Mouse (Mus musculus): ENCODE measurements around the gene Ptprg. TPM values are rescaled to one million over a fixed set of nuclear protein-coding genes. Genes with fewer than 3 reads are reported as not detected.

Ptprg gene
- polyA plus RNA-seq, 1 experiment, result 11.0 TPM

DNA sequence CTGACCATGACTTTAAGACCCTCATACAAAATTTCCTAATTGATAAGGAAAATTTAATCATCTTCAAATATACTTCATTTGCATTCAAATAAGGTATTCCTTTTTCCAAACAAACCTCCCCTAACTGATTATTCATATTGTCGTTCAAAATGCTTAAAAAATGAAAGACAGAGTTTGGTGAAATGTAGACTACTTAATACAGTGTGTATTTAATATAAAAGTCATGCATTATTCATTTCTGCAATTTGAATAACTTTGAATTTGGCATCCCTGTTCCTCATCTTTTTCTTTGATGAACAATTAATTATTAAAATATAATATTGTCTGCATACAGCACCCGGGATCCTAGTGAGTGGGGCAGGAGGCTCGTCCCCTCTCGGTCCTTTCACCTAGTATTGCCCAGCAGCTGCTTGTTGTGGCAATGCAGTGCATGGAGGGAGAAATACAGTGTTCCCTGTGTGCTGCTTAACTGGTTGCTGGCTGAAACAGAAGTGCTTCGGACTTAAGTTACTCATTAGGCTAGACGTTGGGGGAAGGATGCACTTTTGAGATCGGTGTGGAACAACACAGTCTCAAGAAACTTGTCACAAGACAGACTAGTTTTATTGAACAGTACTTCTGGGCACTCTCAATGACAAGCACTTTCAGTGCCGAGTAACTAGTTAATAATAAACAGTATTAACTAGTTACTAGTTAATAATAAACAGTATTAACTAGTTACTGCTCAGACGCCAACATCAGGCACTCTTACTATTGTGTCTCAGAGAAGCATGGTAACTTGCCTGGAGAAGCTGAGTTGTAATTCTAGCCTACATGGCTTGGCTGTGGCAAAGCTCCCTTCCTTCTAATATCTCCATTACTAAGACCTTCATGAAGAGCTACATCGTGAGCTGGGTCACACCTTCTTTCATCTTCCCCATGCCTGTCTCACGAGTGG lies 549.3 kb downstream of the Ptprg start:
- DNase-seq (ENCODE audit: low read depth, low spot score), result no peak
- 69% methylated on average over 11 of the region's 11 CpGs for WGBS

DNA sequence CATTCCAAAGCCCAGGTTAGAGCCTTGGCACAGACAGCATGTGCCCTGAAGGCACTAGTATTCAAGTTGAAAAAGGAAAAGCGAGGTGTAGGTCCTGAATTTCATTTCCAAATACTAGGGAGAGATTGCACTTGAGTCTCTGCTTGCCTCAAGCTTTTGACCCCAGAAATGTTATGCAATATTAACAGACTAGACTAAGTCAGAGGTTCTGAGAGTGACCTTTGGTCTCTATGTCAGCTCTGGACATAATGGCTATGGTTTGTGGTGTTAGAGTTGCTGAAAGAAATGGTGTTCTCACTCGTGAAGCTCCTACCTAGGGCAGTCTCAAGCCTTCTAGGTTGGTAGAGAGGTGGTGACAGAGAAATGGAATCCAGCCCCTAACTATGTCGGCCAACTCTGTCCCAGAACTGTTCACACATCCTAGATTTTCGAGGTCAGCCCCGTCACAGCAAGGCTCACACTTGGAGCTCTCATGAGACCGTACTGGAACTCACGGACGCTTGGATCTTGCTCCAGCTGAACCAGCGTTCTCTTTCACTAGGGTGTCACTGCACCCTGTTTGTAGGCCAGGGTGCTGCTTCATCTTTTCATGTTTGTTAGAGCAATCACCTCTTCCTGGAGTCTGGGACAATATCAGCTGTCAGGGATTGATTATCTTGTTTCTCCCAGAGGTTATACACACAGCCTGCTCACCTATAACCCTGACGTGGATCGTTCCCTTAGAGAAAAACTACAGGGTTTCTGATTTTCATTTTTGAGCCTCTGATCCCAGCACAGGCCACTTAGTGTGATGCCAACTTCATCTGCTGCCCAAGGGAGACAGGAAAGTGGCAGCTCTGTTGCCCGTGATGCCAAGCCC lies 551.2 kb downstream of the Ptprg start:
- WGBS, result 70% methylated on average over 12 of the region's 12 CpGs
- DNase-seq (ENCODE audit: low read depth, low spot score), result no peak

DNA sequence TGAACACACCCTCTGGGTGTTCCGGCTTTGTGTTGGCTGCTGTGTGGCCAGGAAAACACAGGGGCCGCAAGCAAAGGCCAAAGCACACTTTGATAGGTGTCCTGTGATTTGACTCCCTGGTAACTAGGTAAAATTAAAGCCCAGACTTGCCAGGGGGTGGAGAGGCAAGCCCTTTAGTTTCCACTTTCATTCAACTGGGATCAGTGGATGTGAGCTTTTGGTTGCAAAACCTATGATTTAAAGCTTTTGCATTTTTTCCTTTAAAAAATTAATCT lies 551.8 kb downstream of the Ptprg start:
- WGBS, result 34% methylated on average over 2 of the region's 2 CpGs
- DNase-seq (ENCODE audit: low read depth, low spot score), result no peak

DNA sequence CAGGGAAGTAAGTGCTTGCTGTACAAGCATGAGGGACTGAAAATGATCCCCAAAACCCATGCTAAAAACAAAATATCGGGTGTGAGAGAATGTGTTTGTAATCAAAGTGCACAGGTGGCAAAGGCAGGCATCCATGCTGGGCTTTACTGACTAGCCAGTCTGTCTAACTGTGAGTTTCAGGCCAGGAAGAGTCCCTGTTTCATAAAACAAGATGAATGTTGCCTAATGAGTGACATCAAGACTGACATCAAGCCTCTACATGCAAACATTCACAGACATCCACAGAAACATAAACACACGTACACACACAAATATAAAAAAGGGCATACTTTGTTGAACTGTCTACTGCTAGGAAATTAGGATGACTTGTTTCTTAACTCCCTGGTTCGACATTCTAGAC lies 552.3 kb downstream of the Ptprg start:
- DNase-seq (ENCODE audit: low read depth, low spot score), result no peak
- WGBS, result 79% methylated on average over 3 of the region's 3 CpGs

DNA sequence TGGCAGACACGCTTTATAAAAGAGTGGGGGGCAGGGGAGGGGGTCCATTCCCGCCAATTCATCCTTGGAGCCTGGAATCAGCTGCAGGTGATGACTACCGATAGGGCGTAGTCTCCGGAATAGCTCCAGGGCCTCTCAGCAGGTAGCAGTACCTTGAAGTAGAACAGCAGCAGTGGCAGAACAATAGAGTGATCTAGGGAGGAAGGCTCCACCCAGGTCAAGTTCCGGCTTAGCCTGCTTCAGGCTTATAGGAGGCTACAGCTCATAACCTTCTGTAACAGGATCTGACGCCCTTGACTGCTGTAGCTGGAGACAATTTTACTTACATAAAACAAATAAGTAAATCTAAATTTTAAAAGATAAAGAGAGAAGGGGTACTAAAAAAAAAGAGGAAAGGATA lies 554.1 kb downstream of the Ptprg start:
- DNase-seq (ENCODE audit: low read depth, low spot score), result peak; percentile 52
- 38% methylated on average over 7 of the region's 7 CpGs for WGBS

DNA sequence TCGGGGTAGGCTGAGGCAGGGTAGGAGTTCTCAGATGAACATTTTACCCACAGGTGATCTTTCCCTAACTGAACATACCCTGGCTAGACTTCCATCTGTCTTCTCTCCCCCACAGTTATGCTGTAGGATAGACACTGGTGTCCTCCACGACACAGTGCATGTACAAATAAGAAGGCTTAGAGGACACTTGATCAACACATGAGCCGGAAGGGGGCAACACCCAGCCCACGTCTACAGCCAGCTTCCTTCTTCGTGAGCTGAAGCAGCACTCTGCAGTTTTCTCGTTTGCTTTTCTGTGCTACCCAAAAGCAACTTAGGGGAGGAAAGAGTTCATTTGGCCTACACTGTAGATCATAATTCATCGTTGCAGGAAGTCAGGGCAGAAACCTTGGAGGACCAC lies 554.7 kb downstream of the Ptprg start:
- DNase-seq (ENCODE audit: low read depth, low spot score), result no peak
- WGBS, result 75% methylated on average over 7 of the region's 7 CpGs

DNA sequence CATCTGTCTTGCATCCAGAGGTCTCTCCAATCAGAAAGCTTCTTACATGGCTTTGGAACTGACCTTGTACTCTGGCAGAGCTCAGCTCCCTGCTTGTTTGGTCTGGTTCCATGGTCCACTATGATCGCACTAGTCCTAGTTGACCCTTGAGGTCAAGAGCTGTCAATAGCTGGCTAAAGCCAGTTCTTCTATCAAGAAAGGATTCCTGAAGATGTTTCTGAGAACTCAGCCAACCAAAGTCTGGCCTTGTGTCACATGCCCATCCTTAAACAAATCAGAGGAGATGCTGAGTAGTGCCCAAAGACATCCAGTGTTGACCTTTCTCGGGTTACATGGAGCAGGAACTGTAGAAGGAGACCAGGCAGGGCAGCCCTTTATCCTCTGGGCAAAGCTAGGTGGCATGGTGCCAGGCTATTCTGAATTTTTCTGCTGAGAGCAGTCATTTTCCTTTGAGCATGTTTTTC lies 559.2 kb downstream of the Ptprg start:
- no peak for DNase-seq (ENCODE audit: low read depth, low spot score)

DNA sequence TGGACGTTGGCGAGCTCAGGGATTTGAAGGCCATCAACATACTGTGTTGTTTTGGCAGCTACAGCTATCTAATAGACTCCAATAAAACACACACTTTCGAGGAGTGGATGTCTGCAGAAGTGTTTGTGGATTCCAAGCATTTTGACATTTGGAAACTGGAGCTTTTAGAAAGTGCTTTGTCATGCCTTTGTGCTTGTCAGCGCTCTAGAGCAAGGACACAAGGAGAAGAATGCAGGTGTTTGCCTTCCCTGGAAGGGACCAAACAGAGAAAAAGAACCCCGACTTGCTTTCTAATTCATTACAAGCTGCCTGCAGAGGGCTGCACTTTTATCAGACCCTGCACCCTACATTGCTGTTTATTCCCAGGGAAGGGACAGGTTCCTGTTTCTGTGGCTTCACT lies 560.0 kb downstream of the Ptprg start:
- no peak for DNase-seq (ENCODE audit: low read depth, low spot score)
- WGBS, result 59% methylated on average over 5 of the region's 5 CpGs

More for the DNA sequence above, 559.2 kb downstream of the Ptprg start:
- WGBS, result 57% methylated on average over 2 of the region's 2 CpGs

DNA sequence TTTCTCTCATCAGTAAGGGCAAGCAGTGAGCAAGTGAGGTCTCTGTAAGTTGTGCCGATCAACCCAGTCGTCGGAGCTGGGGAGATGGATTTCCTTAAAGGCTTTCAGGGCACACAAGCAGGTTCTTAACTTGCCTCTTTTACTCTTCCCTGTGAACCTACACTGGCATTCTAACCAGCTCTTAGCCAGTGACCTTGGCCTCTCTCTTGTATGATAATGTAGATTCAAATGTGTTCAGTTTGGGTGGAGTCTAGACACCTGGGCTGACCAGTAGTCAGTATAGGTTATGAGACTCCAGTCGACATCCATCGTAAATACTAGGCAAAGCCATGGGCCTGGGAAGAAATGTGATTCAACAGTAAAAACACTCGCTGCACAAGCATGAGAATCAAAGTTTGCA lies 560.7 kb downstream of the Ptprg start:
- 69% methylated on average over 6 of the region's 6 CpGs for WGBS
- DNase-seq (ENCODE audit: low read depth, low spot score), result no peak

DNA sequence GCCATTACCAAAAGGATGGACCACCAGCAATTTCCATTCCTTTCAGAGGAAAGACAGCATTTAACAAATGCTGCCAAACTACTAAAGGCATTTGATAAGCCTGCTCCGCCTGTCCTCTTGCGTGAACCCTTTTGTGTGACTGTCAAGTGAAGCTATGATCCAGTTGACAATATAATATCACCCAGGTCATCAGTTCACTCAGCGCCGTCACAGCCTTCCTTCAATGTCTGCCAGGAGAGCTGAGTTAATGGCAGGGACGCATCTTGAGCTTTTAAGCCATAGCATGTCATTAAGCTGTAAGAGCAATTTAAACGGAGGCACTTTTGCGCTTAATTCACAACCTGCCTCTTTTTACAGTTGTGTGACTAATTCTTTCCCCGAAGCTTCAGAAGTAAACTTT lies 565.9 kb downstream of the Ptprg start:
- 39% methylated on average over 8 of the region's 8 CpGs for WGBS
- peak; percentile 44 for DNase-seq (ENCODE audit: low read depth, low spot score)

DNA sequence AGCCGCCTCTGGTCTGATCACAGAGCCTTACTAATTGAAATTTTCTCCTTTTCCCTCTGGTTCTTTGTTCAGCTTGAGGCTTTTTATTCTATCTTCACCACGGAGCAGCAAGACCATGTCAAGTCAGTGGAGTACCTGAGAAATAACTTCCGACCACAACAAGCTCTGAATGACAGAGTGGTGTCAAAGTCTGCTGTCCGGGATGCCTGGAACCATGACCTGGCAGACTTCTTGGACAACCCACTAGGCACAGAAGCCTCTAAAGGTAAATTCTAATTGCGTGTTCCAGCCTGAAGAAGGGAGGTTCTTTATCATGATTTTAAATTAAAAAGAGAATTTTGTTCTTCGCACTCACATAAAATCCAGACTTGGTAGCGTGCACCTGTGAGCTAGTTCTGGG lies 568.6 kb downstream of the Ptprg start:
- 93% methylated on average over 7 of the region's 7 CpGs for WGBS
- DNase-seq (ENCODE audit: low read depth, low spot score), result no peak

DNA sequence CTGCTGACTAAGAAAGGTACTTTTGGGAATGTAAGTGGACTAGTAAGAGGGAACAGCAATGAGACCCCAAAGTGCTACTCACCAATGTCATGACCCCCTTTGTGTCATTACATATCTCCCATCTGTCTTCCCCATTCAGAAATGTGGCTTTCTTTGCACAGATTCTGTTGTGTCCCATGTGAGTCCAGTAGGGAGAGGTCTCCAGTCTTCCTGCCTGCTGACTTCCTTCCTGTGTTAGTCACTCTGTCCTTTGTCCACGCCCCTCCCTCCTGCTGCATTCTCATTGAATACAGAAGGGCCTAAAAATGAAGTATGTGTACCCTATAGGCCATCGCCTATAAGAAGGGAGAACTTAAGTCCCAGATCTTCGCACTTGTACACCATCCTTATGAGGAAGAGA lies 571.4 kb downstream of the Ptprg start:
- no peak for DNase-seq (ENCODE audit: low read depth, low spot score)
- 87% methylated on average over 3 of the region's 3 CpGs for WGBS

DNA sequence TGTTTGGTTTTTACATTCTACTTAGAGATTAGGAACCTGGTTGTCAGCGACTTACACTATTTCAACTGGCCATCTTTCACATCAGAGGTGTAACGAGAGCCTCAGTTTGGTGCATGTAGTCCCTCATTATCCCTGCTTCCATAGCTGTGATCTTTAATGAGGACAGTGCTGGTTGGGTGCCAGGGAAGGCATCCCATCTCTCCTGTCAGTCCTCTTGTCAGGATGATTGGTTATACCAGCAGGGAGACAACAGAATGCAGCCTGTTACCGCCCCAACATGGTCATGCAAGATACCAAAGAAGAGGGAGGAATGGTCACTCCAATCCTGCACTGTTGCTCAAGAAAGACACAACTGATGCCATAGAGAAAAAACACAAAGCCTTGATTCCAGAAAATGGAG lies 574.6 kb downstream of the Ptprg start:
- 94% methylated on average over 3 of the region's 3 CpGs for WGBS

DNA sequence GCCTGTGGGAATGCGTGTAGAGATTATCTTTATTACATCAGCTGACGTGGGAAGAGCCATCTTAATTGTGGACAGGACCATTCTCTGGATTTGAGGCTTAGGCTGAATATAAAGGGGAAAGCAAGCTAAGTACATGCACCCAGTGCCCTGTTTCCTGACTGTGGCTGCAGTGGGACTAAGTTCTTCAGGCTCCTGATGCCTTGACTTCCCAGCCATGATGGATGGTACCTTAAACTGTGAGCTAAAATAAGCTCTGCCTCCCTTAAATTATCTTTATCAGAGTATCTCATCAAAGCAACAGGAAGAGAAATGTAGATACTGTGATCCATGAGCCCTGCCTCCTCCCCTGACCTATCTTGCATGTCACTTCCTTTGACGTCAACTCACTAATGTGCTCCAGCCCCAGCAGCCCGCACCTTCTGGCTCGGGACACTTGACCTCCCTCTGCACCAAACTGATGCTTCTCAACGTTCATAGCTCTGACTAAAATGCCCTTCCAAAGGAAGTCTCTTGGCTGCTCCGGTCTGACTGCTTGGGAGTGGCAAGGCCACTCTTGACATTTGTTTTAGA lies 578.8 kb downstream of the Ptprg start:
- 76% methylated on average over 7 of the region's 7 CpGs for WGBS
- no peak for DNase-seq (ENCODE audit: low read depth, low spot score)

More for the DNA sequence above, 574.6 kb downstream of the Ptprg start:
- DNase-seq (ENCODE audit: low read depth, low spot score), result no peak

DNA sequence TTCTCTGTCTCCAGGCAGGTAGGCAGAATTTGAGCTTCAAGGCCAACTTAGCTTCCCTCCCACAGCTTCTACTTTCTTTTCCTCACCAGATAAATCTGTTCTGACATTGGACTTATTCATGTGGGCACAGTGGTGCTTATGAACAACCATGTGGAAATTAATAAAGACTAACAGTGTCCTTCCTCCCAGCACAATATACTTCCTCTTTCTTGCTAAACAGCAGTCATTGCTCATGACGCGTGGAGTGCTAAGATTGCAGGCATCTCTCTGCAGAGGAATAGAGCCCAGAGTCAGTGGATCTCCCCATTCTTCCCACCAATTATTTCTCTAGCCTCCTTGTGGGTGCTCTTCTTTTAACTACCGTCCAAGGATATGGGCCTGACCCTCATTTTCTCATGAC lies 579.8 kb downstream of the Ptprg start:
- WGBS, result 86% methylated on average over 3 of the region's 3 CpGs
- no peak for DNase-seq (ENCODE audit: low read depth, low spot score)

DNA sequence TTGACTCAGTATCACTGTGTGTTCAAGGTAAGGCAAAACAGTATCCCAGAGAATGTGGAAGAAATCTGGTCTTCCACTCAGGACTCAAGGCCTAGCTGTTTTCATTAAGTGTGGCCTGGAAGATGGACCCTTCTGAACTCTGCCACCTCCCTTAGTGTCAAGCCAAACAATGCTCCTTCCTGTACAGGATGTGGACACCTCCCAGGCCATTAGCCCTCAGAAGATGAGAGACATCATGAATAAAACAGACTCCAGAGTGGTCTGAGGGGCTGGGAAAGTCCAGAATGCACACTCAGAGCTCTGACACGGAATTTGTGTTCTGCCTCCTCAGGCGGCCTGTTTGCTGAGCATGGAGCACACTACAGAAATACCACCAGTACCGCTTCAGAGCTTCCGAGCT lies 581.2 kb downstream of the Ptprg start:
- no peak for DNase-seq (ENCODE audit: low read depth, low spot score)
- 83% methylated on average over 4 of the region's 4 CpGs for WGBS

DNA sequence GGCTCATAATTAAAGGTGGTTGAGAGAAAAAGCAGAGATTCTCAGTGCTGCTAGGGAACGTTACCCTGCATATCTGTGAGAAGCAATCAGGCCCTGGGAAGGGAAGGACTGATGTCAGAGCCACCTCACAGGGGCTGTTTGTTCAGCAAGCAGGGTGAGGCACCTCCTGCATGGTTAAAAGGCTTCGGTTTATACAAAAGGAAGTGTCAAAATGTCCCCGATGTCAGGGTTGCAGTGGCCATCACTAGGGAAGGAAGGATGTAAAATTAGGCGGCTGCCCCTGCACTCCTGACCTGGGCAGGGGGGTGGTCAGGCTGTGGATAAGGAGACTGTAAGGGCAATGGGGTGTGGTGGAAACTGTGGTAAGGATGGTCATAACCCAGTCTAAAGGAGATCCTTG lies 583.2 kb downstream of the Ptprg start:
- 40% methylated on average over 4 of the region's 4 CpGs for WGBS
- no peak for DNase-seq (ENCODE audit: low read depth, low spot score)

DNA sequence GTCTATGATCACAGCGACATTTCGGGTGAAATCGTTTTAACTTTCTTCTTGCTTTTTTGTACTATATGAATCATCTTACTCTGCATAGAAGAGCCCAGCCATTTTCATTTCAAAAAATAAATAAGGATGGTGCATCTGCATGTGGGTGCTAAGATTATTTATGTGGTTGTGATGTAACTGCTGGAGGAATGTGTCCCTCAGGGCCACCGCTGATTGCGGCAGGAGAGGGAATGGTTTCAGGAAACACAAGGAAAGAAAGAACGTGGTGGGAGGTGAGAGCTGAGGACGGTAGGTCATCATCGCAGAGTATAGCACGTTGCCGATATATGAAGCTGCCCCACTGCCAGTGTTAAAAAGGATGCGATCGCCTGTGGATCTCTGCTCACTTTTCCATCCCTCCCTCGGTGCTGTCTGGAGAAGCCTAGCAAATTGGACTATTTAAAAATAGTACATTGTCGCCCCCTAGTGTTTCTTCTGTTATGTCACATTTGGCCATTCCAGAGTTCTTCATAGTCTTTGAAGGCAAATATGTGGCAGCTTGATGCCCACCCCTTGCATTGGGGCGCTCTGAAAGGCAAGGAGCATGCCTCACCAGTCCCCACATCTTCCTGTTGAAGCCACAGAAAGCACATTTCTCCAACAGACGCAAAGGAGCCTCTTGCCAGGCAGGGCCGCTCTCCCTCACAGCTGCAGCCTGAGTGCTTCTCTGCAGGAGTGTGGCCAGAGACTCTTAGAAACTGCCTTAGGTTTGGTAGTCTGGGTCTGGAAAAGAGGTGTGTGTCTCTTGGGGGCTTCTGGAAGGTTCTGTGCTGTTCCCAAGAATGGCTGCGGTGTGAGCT lies 586.5 kb downstream of the Ptprg start:
- 46% methylated on average over 18 of the region's 18 CpGs for WGBS
- no peak for DNase-seq (ENCODE audit: low read depth, low spot score)

DNA sequence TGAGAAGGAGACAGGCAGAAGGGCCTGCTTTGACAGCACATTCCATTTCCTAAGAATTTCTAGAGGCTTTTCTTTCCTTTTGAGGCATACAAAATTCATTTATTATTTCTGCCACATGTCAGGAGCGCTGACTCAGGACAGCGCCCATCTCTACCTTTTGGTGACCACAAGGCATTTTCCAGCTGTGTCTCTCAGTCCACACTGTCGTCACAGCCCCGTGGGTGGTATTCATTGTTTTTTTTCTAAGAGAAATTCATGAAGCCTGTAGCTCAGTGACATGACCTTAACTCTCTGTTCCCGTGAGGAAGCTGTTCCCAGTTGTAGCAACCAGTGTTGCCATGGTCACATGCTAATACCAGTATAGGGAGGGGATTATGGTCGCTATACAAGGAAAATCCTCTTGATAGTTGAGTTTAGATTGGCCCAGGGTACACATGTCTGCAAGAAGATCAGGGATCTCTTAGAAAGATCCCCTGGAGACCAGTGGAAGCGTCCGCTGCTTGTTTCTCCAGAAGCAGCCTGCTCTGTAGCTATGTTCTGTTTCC lies 590.7 kb downstream of the Ptprg start:
- DNase-seq (ENCODE audit: low read depth, low spot score), result no peak
- WGBS, result 77% methylated on average over 8 of the region's 8 CpGs
